Mouse (Mus musculus) inflammation-experienced regulatory T-cells, adult 6 months (primary cell): Measurements from ENCODE around the gene Gdf7. TPM values are rescaled to one million over a fixed set of nuclear protein-coding genes. Genes with fewer than 3 reads are reported as not detected.

Source experiments
- ATAC-seq: one replicate; pipeline ENCODE4 v1.8.0; 2017
- polyA plus RNA-seq, 3 experiments: library from polyadenylated mRNA; unstranded; fragments of 100-300 nt; shearing (Covaris generic); gene quantifications; one replicate each; pipeline ENCODE4 v1.2.1; 2017

Gdf7 gene
- polyA plus RNA-seq, 3 experiments from 2014 or later, result not detected

GRCm38 (mm10) chr12:8296154-8296553, 5.6 kb downstream of the Gdf7 start:
- no peak for ATAC-seq

- no peak for ATAC-seq
These were observed 6.3 kb downstream of the Gdf7 start for GRCm38 (mm10) chr12:8295307-8295913.

GRCm38 (mm10) chr12:8291157-8291853, 10.4 kb downstream of the Gdf7 start:
- ATAC-seq, result no peak

GRCm38 (mm10) chr12:8289499-8289898, 12.3 kb downstream of the Gdf7 start:
- ATAC-seq, result no peak

GRCm38 (mm10) chr12:8289099-8289498, 12.7 kb downstream of the Gdf7 start:
- no peak for ATAC-seq

GRCm38 (mm10) chr12:8287970-8288369, 13.8 kb downstream of the Gdf7 start:
- no peak for ATAC-seq

GRCm38 (mm10) chr12:8281225-8282017, 20.3 kb downstream of the Gdf7 start:
- ATAC-seq, result no peak

GRCm38 (mm10) chr12:8275424-8275823, 26.3 kb downstream of the Gdf7 start:
- ATAC-seq, result no peak

GRCm38 (mm10) chr12:8273471-8274171, 28.1 kb downstream of the Gdf7 start:
- ATAC-seq, result no peak

GRCm38 (mm10) chr12:8271405-8271804, 30.3 kb downstream of the Gdf7 start:
- no peak for ATAC-seq

- no peak for ATAC-seq
These were observed 32.1 kb downstream of the Gdf7 start for GRCm38 (mm10) chr12:8269627-8270026.

GRCm38 (mm10) chr12:8266311-8266710, 35.4 kb downstream of the Gdf7 start:
- no peak for ATAC-seq

- no peak for ATAC-seq
These were observed 41.5 kb downstream of the Gdf7 start for GRCm38 (mm10) chr12:8260297-8260696.

Other genes starting within 250 kb of the Gdf7 start
- 100 to 1,000 TPM; 100 to 119 (median 109) TPM for gene Ldah, start 93.8 kb downstream of the Gdf7 start, polyA plus RNA-seq
- gene Hs1bp3, start 11.5 kb upstream of the Gdf7 start, polyA plus RNA-seq, result 1 to 10 TPM; 2.7 to 5.2 (median 5.1) TPM
- gene Rhob, start 198.1 kb upstream of the Gdf7 start, polyA plus RNA-seq, result 1 to 10 TPM in 2 of 3 experiments, under 1 TPM in 1; 0.15 to 2.8 (median 1.7) TPM